Mouse (Mus musculus) thymus, adult 2 months (tissue): ENCODE results near the gene Gpc6.

Source experiments
- CTCF ChIP-seq: fragments of 200-500 bp; IDR thresholded peaks from 2 replicates; pipeline ENCODE4 v1.5.1; 2012; ENCODE audit warnings: mild to moderate bottlenecking, control low read depth, low read length, moderate library complexity, borderline replicate concordance; ENCODE audit not compliant: control insufficient read depth, poor library complexity, insufficient read depth; ENCODE audit errors: extremely low read depth
- POLR2A ChIP-seq: fragments of 200-500 bp; IDR thresholded peaks from 2 replicates; pipeline ENCODE4 v1.6.1; 2012; ENCODE audit warnings: mild to moderate bottlenecking, low read length, control low read depth, moderate library complexity; ENCODE audit not compliant: control insufficient read depth, poor library complexity, insufficient read depth; ENCODE audit errors: extremely low read depth

DNA sequence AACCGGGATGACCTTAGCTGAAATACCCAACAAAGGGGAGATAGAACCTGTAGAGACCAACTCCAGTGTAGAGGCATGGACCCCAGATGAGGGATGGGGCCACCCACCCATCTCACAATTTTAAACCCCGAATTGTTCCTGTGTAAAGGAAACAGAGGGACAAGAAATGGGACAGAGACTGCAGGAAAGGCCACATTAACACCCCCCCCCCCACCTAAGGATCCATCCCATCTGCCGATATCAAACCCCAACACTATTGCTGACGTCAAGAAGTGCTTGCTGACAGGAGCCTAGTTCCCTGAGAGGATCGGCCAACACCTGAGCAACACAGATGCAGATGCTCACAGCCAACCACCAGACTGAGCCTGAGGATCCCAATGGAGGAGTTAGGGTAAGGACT is 241.2 kb downstream of the Gpc6 start:
- TF ChIP-seq CTCF (no peak), POLR2A (no peak)
